Comparison of ENCODE assay signal across 14 mouse cellular contexts in genomic region chr3:55541799-55542198, GRCm38 (mm10).
A peak's percentile ranks its signal among the peaks of the same experiment; 100 is the strongest.
DNase-seq lines count a peak whose midpoint lies in the region; ATAC-seq and TF ChIP-seq lines count a peak whose summit lies in the region.
"Had no signal": no experiment of that assay in that cellular context is flagged by ENCODE, and none has a peak within 500 bp of the region (broad histone marks: within the 10 kb centered on the region; RNA-seq: fewer than 3 reads in every experiment).

No protein-coding gene starts in this region.

- H3K9ac ChIP-seq in heart, adult 2 months (ENCODE audit: low read depth, low read length) = no peak overlapping the region
- no peak overlapping the region for H3K9ac ChIP-seq in midbrain, embryonic 14.5 days (replicated peaks; ENCODE audit: low read length)
- H3K9ac ChIP-seq: liver, embryonic 14.5 days had no signal

- no peak overlapping the region; the same call in 1 of the 2 replicates for H3K4me2 ChIP-seq in midbrain, embryonic 14.5 days (ENCODE audit: low read length)

- no peak for TF ChIP-seq POLR2A in heart, adult 2 months (IDR thresholded peaks at IDR 0.05; ENCODE audit: insufficient read depth, low read depth, low read length)

- H3K27ac ChIP-seq in heart, adult 2 months = no peak overlapping the region
- H3K27ac ChIP-seq in hindbrain, embryonic 10.5 days = peak overlapping the region; percentile 70
- peak overlapping the region; percentile 79 for H3K27ac ChIP-seq in midbrain, embryonic 14.5 days (replicated peaks; ENCODE audit: low read depth, low read length)
- H3K27ac ChIP-seq: liver, embryonic 14.5 days had no signal

- peak; percentile 5; the same call in 1 of the 2 replicates for ATAC-seq in midbrain, embryonic 14.5 days (ENCODE audit: low FRiP score, low TSS enrichment)

- no peaks in the 10 kb centered on the region for H3K79me2 ChIP-seq in heart, adult 2 months (replicated peaks; ENCODE audit: control insufficient read depth, insufficient read depth, low read length)

- no peak overlapping the region for H3K4me3 ChIP-seq in heart, adult 2 months
- no peak overlapping the region for H3K4me3 ChIP-seq in hindbrain, embryonic 10.5 days
- H3K4me3 ChIP-seq in midbrain, embryonic 14.5 days (replicated peaks; ENCODE audit: low read depth, low read length) = no peak overlapping the region
- H3K4me3 ChIP-seq: megakaryocyte, embryonic 14.5 days had no signal

- no peaks in the 10 kb centered on the region for H3K36me3 ChIP-seq in heart, adult 2 months (ENCODE audit: control insufficient read depth, insufficient read depth, low read length)
- H3K36me3 ChIP-seq in hindbrain, embryonic 10.5 days = no peaks in the 10 kb centered on the region
- H3K36me3 ChIP-seq in midbrain, embryonic 14.5 days (ENCODE audit: control insufficient read depth, insufficient read depth, low read length) = no peaks in the 10 kb centered on the region
- H3K36me3 ChIP-seq: G1E had no signal

- TF ChIP-seq CTCF in heart, adult 2 months (IDR thresholded peaks at IDR 0.05) = no peak

- H3K4me1 ChIP-seq in heart, adult 2 months (ENCODE audit: control insufficient read depth, insufficient read depth, low read length) = no peaks in the 10 kb centered on the region
- H3K4me1 ChIP-seq in hindbrain, embryonic 10.5 days (replicated peaks) = peaks cover 49% of the 10 kb centered on the region
- H3K4me1 ChIP-seq in midbrain, embryonic 14.5 days (ENCODE audit: control insufficient read depth, insufficient read depth, low read length) = peaks cover 24% of the 10 kb centered on the region
- H3K4me1 ChIP-seq: megakaryocyte, embryonic 14.5 days had no signal

- TF ChIP-seq EP300 in heart, adult 2 months (IDR thresholded peaks at IDR 0.05; ENCODE audit: insufficient read depth, low read depth, low read length) = no peak

- intact Hi-C loops in heart, adult 2 months (cut with DNase I) = no loop called here

- no peaks in the 10 kb centered on the region for H3K9me3 ChIP-seq in hindbrain, embryonic 10.5 days
- H3K9me3 ChIP-seq in midbrain, embryonic 14.5 days (ENCODE audit: control insufficient read depth, low read length) = no peaks in the 10 kb centered on the region
- H3K9me3 ChIP-seq: megakaryocyte, embryonic 14.5 days had no signal

- H3K27me3 ChIP-seq in heart, adult 2 months (ENCODE audit: control insufficient read depth, insufficient read depth, low read length) = no peaks in the 10 kb centered on the region
- H3K27me3 ChIP-seq in hindbrain, embryonic 10.5 days (ENCODE audit: insufficient read depth, poor library complexity, severe bottlenecking) = no peaks in the 10 kb centered on the region
- no peaks in the 10 kb centered on the region for H3K27me3 ChIP-seq in midbrain, embryonic 14.5 days (ENCODE audit: control insufficient read depth, insufficient read depth, low read length)

- 84% methylated on average over 1 of the region's 1 CpGs for WGBS in heart, adult 2 months
- WGBS in hindbrain, embryonic 10.5 days = 89% methylated on average over 1 of the region's 1 CpGs
- 93% methylated on average over 1 of the region's 1 CpGs for WGBS in midbrain, embryonic 14.5 days

- peak; percentile 70 for DNase-seq in heart, adult 11 months
- DNase-seq in heart, adult 2 months = no peak
- DNase-seq in cerebellum, postnatal 25 days = peak; percentile 71 to 76
- DNase-seq in hindbrain, embryonic 10.5 days (ENCODE audit: low spot score) = no peak
- DNase-seq in midbrain, embryonic 14.5 days = no peak
- DNase-seq in gastrocnemius, postnatal 4 days (ENCODE audit: low spot score in 2 of 2) = no peak
- no peak for DNase-seq in urinary bladder, adult 2 months (ENCODE audit: low spot score)
- DNase-seq in urinary bladder, postnatal 36 days (ENCODE audit: low spot score in 2 of 2) = no peak
- DNase-seq: adrenal gland, adult 8-10 months; spleen, adult 18-20 months; thymus, postnatal 4 days had no signal

Comparison
In these comparisons a context has a peak if more than half of its experiments do, and no peak if none do; other contexts are left out.
1. DNase-seq: peak in heart, adult 11 months (single experiment) and cerebellum, postnatal 25 days (2 of 2); none in heart, adult 2 months (0 of 2), hindbrain, embryonic 10.5 days (single experiment), midbrain, embryonic 14.5 days (single experiment), gastrocnemius, postnatal 4 days (0 of 2), urinary bladder, adult 2 months (single experiment) and urinary bladder, postnatal 36 days (0 of 2).